Comparison of ENCODE assay signal across 8 mouse cellular contexts in the genomic region with DNA sequence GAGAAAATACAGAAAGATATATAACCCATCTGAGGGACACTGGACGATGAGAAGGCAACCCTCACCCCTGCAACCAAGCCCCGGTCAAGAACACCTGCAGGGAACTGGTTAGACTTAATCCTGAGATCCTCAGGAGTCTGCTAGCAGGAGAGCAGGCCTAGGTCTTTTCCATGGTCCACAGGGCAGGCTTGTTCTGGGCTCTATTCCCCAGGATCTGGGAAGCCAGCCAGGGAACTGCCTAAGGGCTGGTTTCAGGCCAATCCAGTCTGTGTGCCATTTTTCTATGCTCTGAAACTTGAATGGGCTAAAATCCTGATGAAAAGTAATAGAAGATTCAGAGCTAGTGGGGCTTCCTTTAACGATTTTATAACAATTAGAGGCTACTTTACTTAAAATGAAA.
DNase-seq lines count a peak whose midpoint lies in the region; ATAC-seq lines count a peak whose summit lies in the region.

No protein-coding gene starts in this region.

- no peaks in the 10 kb centered on the region for H3K4me1 ChIP-seq in embryonic facial prominence, embryonic 14.5 days (ENCODE audit: control insufficient read depth, insufficient read depth, low read length)
- no peaks in the 10 kb centered on the region for H3K4me1 ChIP-seq in embryonic facial prominence, embryonic 10.5 days
- peaks cover 4% of the 10 kb centered on the region for H3K4me1 ChIP-seq in forebrain, embryonic 14.5 days (ENCODE audit: control insufficient read depth, insufficient read depth, low read length)

- ATAC-seq in embryonic facial prominence, embryonic 14.5 days (ENCODE audit: low read depth), result no peak; the same call in 1 of the 2 replicates
- peak; percentile 90 for ATAC-seq in forebrain, embryonic 14.5 days
- ATAC-seq in activated CD4-positive, CD25-positive, alpha-beta regulatory T cell, adult 4 months, result no peak

- H3K9me3 ChIP-seq in embryonic facial prominence, embryonic 14.5 days (ENCODE audit: control insufficient read depth, low read length), result no peaks in the 10 kb centered on the region
- H3K9me3 ChIP-seq in embryonic facial prominence, embryonic 10.5 days, result no peaks in the 10 kb centered on the region
- no peaks in the 10 kb centered on the region for H3K9me3 ChIP-seq in forebrain, embryonic 14.5 days (replicated peaks; ENCODE audit: control insufficient read depth, low read length)

- H3K9ac ChIP-seq in embryonic facial prominence, embryonic 14.5 days (ENCODE audit: low read depth, low read length), result no peak overlapping the region
- H3K9ac ChIP-seq in forebrain, embryonic 14.5 days (ENCODE audit: low read length), result no peak overlapping the region

- no peak overlapping the region for H3K4me2 ChIP-seq in embryonic facial prominence, embryonic 14.5 days (ENCODE audit: low read depth, low read length)
- H3K4me2 ChIP-seq in forebrain, embryonic 14.5 days (ENCODE audit: low read length), result no peak overlapping the region

- 48% methylated on average over 3 of the region's 3 CpGs for WGBS in embryonic facial prominence, embryonic 14.5 days
- WGBS in embryonic facial prominence, embryonic 10.5 days, result 67% methylated on average over 3 of the region's 3 CpGs
- WGBS in forebrain, embryonic 14.5 days, result 14% methylated on average over 3 of the region's 3 CpGs

- no peaks in the 10 kb centered on the region for H3K36me3 ChIP-seq in embryonic facial prominence, embryonic 14.5 days (ENCODE audit: control insufficient read depth, insufficient read depth, low read length)
- no peaks in the 10 kb centered on the region for H3K36me3 ChIP-seq in embryonic facial prominence, embryonic 10.5 days (replicated peaks)
- no peaks in the 10 kb centered on the region for H3K36me3 ChIP-seq in forebrain, embryonic 14.5 days (ENCODE audit: control insufficient read depth, insufficient read depth, low read length)

- no peak overlapping the region for H3K27ac ChIP-seq in embryonic facial prominence, embryonic 14.5 days (replicated peaks; ENCODE audit: low read depth, low read length)
- H3K27ac ChIP-seq in embryonic facial prominence, embryonic 10.5 days (replicated peaks), result no peak overlapping the region
- peak overlapping the region; percentile 60 for H3K27ac ChIP-seq in forebrain, embryonic 14.5 days (ENCODE audit: low read depth, low read length)

- H3K4me3 ChIP-seq in embryonic facial prominence, embryonic 14.5 days (ENCODE audit: low read depth, low read length), result no peak overlapping the region
- no peak overlapping the region for H3K4me3 ChIP-seq in embryonic facial prominence, embryonic 10.5 days
- no peak overlapping the region for H3K4me3 ChIP-seq in forebrain, embryonic 14.5 days (ENCODE audit: low read depth, low read length)

- peak; percentile 67 for DNase-seq in embryonic facial prominence, embryonic 14.5 days (ENCODE audit: low spot score)
- no peak for DNase-seq in embryonic facial prominence, embryonic 10.5 days (ENCODE audit: low spot score)
- DNase-seq in NIH3T3 (ENCODE audit: low read depth), result peak; percentile 51
- DNase-seq in forebrain, embryonic 14.5 days (ENCODE audit: low spot score), result peak; percentile 92
- DNase-seq in kidney, adult 9 months, result peak; percentile 87
- DNase-seq in lung, postnatal 25 days (ENCODE audit: low spot score), result peak; percentile 5
- peak; percentile 54 for DNase-seq in testis, postnatal 10 days (ENCODE audit: low spot score)

- H3K27me3 ChIP-seq in embryonic facial prominence, embryonic 14.5 days (replicated peaks; ENCODE audit: control insufficient read depth, insufficient read depth, low read length), result no peaks in the 10 kb centered on the region
- H3K27me3 ChIP-seq in embryonic facial prominence, embryonic 10.5 days (replicated peaks; ENCODE audit: low read depth, poor library complexity, severe bottlenecking), result no peaks in the 10 kb centered on the region
- no peaks in the 10 kb centered on the region for H3K27me3 ChIP-seq in forebrain, embryonic 14.5 days (replicated peaks; ENCODE audit: control insufficient read depth, insufficient read depth, low read length)
